Mouse (Mus musculus) MEL (cell line): ENCODE results near the gene Atxn7l1. TPM values are rescaled to one million over a fixed set of nuclear protein-coding genes. Genes with fewer than 3 reads are reported as not detected.

Experiments
- DNase-seq: peaks from one replicate; pipeline ENCODE4 v3.0.0; 2011; ENCODE audit warnings: low read depth, low spot score
- H3K27ac ChIP-seq: 2 replicates; pipeline ENCODE4 v1.5.1; 2012; ENCODE audit warnings: low read depth, mild to moderate bottlenecking, control low read depth, low read length, moderate library complexity; ENCODE audit not compliant: control insufficient read depth
- H3K27me3 ChIP-seq, 2 experiments: fragments of 150-350 bp in 1 of 2; sonication (generic) in 1 of 2; 2 replicates each; pipeline ENCODE4 v1.6.1; 2012; ENCODE audit warnings: low read length in 2 of 2, mild to moderate bottlenecking in 2 of 2, improper control_type of control experiment in 1 of 2, moderate library complexity in 1 of 2; ENCODE audit not compliant: insufficient read depth in 2 of 2, control insufficient read depth in 1 of 2
- H3K36me3 ChIP-seq, 2 experiments: 2 replicates each; pipeline ENCODE4 v1.6.1; 2012 to 2014; ENCODE audit warnings: low read length in 2 of 2, improper control_type of control experiment in 1 of 2, inconsistent platforms in 1 of 2, mild to moderate bottlenecking in 1 of 2; ENCODE audit not compliant: insufficient read depth in 2 of 2, control insufficient read depth in 1 of 2
- H3K4me1 ChIP-seq, 2 experiments: fragments of 150-350 bp in 1 of 2; sonication (generic) in 1 of 2; 2 replicates each; pipeline ENCODE4 v1.6.1; 2012; ENCODE audit warnings: low read length in 2 of 2, improper control_type of control experiment in 1 of 2, mild to moderate bottlenecking in 1 of 2; ENCODE audit not compliant: insufficient read depth in 2 of 2, control insufficient read depth in 1 of 2
- H3K4me3 ChIP-seq, 2 experiments: fragments of 150-350 bp in 1 of 2; sonication (generic) in 1 of 2; 2 replicates each; pipeline ENCODE4 v1.5.1; 2012; ENCODE audit warnings: low read depth in 2 of 2, low read length in 2 of 2, mild to moderate bottlenecking in 2 of 2, moderate library complexity in 2 of 2, control low read depth in 1 of 2, improper control_type of control experiment in 1 of 2; ENCODE audit not compliant: control insufficient read depth in 1 of 2, insufficient read depth in 1 of 2
- H3K79me2 ChIP-seq: 2 replicates; pipeline ENCODE4 v1.6.1; 2012; ENCODE audit warnings: mild to moderate bottlenecking, low read length, moderate library complexity; ENCODE audit not compliant: control insufficient read depth, poor library complexity, insufficient read depth
- H3K9ac ChIP-seq: 2 replicates; pipeline ENCODE4 v1.6.1; 2012; ENCODE audit warnings: low read depth, mild to moderate bottlenecking, control low read depth, low read length, moderate library complexity; ENCODE audit not compliant: control insufficient read depth, poor library complexity, severe bottlenecking
- H3K9me3 ChIP-seq: fragments of 150-350 bp; sonication (generic); replicated peaks from 2 replicates; pipeline ENCODE4 v1.6.1; 2012; ENCODE audit warnings: mild to moderate bottlenecking, low read length, improper control_type of control experiment, moderate library complexity; ENCODE audit not compliant: insufficient read depth
- BHLHE40 ChIP-seq: IDR thresholded peaks from 2 replicates; pipeline ENCODE4 v1.6.1; 2012; ENCODE audit warnings: low read depth, mild to moderate bottlenecking, inconsistent platforms, low read length, improper control_type of control experiment, borderline replicate concordance
- CHD1 ChIP-seq: IDR thresholded peaks from 2 replicates; pipeline ENCODE4 v1.6.1; 2012; ENCODE audit warnings: low read depth, mild to moderate bottlenecking, inconsistent platforms, low read length, improper control_type of control experiment
- CTCF ChIP-seq, 3 experiments: IDR thresholded peaks in 2 of 3; conservative IDR thresholded peaks in 1 of 3; 2 replicates each; pipeline ENCODE4 v1.5.1; 2011 to 2012; ENCODE audit warnings: low read length in 3 of 3, low read depth in 2 of 3, mild to moderate bottlenecking in 2 of 3, improper control_type of control experiment in 1 of 3, inconsistent platforms in 1 of 3, mixed read lengths in 1 of 3, moderate library complexity in 1 of 3; ENCODE audit not compliant: control insufficient read depth in 1 of 3, insufficient read depth in 1 of 3, poor library complexity in 1 of 3, severe bottlenecking in 1 of 3
- E2F4 ChIP-seq: IDR thresholded peaks from 2 replicates; pipeline ENCODE4 v1.6.1; 2011; ENCODE audit warnings: low read depth, low read length, improper control_type of control experiment, borderline replicate concordance
- ELF1 ChIP-seq: IDR thresholded peaks from 2 replicates; pipeline ENCODE4 v1.6.1; 2014; ENCODE audit warnings: low read depth, mild to moderate bottlenecking, inconsistent platforms, low read length, improper control_type of control experiment, moderate library complexity
- ETS1 ChIP-seq: IDR thresholded peaks from 2 replicates; pipeline ENCODE4 v1.6.1; 2012; ENCODE audit warnings: low read depth, mild to moderate bottlenecking, inconsistent platforms, low read length, improper control_type of control experiment, moderate library complexity
- GABPA ChIP-seq: IDR thresholded peaks from 2 replicates; pipeline ENCODE4 v1.6.1; 2012; ENCODE audit warnings: low read depth, mild to moderate bottlenecking, inconsistent platforms, low read length, improper control_type of control experiment, moderate library complexity
- GATA1 ChIP-seq: IDR thresholded peaks from 2 replicates; pipeline ENCODE4 v1.6.1; 2011; ENCODE audit warnings: low read depth, low read length, improper control_type of control experiment
- HCFC1 ChIP-seq: IDR thresholded peaks from 2 replicates; pipeline ENCODE4 v1.6.1; 2012; ENCODE audit warnings: low read depth, mild to moderate bottlenecking, inconsistent platforms, low read length, improper control_type of control experiment, moderate library complexity
- JUND ChIP-seq: IDR thresholded peaks from 2 replicates; pipeline ENCODE4 v1.6.1; 2011; ENCODE audit warnings: low read depth, mild to moderate bottlenecking, improper control_type of control experiment, low read length
- KAT2A ChIP-seq: conservative IDR thresholded peaks from 2 replicates; pipeline ENCODE4 v1.6.1; 2012; ENCODE audit warnings: low read depth, low read length, improper control_type of control experiment, inconsistent platforms
- MAFK ChIP-seq: IDR thresholded peaks from 2 replicates; pipeline ENCODE4 v1.6.1; 2011; ENCODE audit warnings: low read depth, mild to moderate bottlenecking, low read length, improper control_type of control experiment, borderline replicate concordance
- MAX ChIP-seq: IDR thresholded peaks from 2 replicates; pipeline ENCODE4 v1.6.1; 2011; ENCODE audit warnings: low read length, improper control_type of control experiment
- MXI1 ChIP-seq: IDR thresholded peaks from 2 replicates; pipeline ENCODE4 v1.6.1; 2011; ENCODE audit warnings: mild to moderate bottlenecking, low read depth, low read length, improper control_type of control experiment
- MYC ChIP-seq: IDR thresholded peaks from 2 replicates; pipeline ENCODE4 v1.6.1; 2011; ENCODE audit warnings: low read depth, mild to moderate bottlenecking, low read length, improper control_type of control experiment, moderate library complexity
- NELFE ChIP-seq: IDR thresholded peaks from 2 replicates; pipeline ENCODE4 v1.6.1; 2011; ENCODE audit warnings: low read depth, low read length, improper control_type of control experiment
- NRF1 ChIP-seq: IDR thresholded peaks from 2 replicates; pipeline ENCODE4 v1.6.1; 2014; ENCODE audit warnings: low read depth, mild to moderate bottlenecking, inconsistent platforms, low read length, improper control_type of control experiment, moderate library complexity; ENCODE audit not compliant: poor library complexity, insufficient read depth, severe bottlenecking
- POLR2A ChIP-seq, 2 experiments: IDR thresholded peaks; 2 replicates each; pipeline ENCODE4 v1.6.1; 2011 to 2012; ENCODE audit warnings: low read length in 2 of 2, mild to moderate bottlenecking in 2 of 2, control low read depth in 1 of 2, improper control_type of control experiment in 1 of 2, low read depth in 1 of 2, moderate library complexity in 1 of 2; ENCODE audit not compliant: control insufficient read depth in 1 of 2, insufficient read depth in 1 of 2, poor library complexity in 1 of 2
- RAD21 ChIP-seq: IDR thresholded peaks from 2 replicates; pipeline ENCODE4 v1.6.1; 2011; ENCODE audit warnings: mild to moderate bottlenecking, low read depth, low read length, improper control_type of control experiment
- SMC3 ChIP-seq: IDR thresholded peaks from 2 replicates; pipeline ENCODE4 v1.6.1; 2011; ENCODE audit warnings: low read depth, low read length, improper control_type of control experiment
- TBP ChIP-seq: IDR thresholded peaks from 2 replicates; pipeline ENCODE4 v1.8.0; 2011; ENCODE audit warnings: low read depth, low read length, improper control_type of control experiment
- TCF12 ChIP-seq: IDR thresholded peaks from 2 replicates; pipeline ENCODE4 v1.6.1; 2014; ENCODE audit warnings: low read depth, mild to moderate bottlenecking, inconsistent platforms, low read length, improper control_type of control experiment, moderate library complexity
- USF1 ChIP-seq: IDR thresholded peaks from 2 replicates; pipeline ENCODE4 v1.6.1; 2014; ENCODE audit warnings: low read depth, mild to moderate bottlenecking, inconsistent platforms, low read length, improper control_type of control experiment, moderate library complexity
- ZC3H11A ChIP-seq: IDR thresholded peaks from 2 replicates; pipeline ENCODE4 v1.6.1; 2012; ENCODE audit warnings: low read depth, mild to moderate bottlenecking, inconsistent platforms, low read length, improper control_type of control experiment
- ZKSCAN1 ChIP-seq: IDR thresholded peaks from 2 replicates; pipeline ENCODE4 v1.6.1; 2012; ENCODE audit warnings: low read depth, mild to moderate bottlenecking, inconsistent platforms, low read length, improper control_type of control experiment, moderate library complexity
- polyA plus RNA-seq, 2 experiments: library from polyadenylated mRNA; stranded (reverse) in 1 of 2; unstranded in 1 of 2; fragments of >175 nt in 1 of 2; fragments of >200 nt in 1 of 2; gene quantifications; 2 replicates each; pipeline versions ENCODE4 v1.2.1 to v1.2.4; 2012; ENCODE audit warnings: low replicate concordance in 2 of 2, low read depth in 1 of 2; ENCODE audit not compliant: insufficient read length in 2 of 2, insufficient read depth in 1 of 2, missing spikeins in 1 of 2
- total RNA-seq: library from RNA; depleted of rRNA; stranded (reverse); fragments of 300-350 nt; gene quantifications from 2 replicates; pipeline ENCODE4 v1.2.3, GENCODE M21; 2012

The Atxn7l1 gene
- total and polyA plus RNA-seq, 3 experiments: 11.6 to 50.3 TPM; not detected in 1

- no peak overlapping the region for H3K27ac ChIP-seq
- H3K79me2 ChIP-seq: no peaks in the 10 kb centered on the region
- H3K4me1 ChIP-seq: peaks cover 0 to 10% of the 10 kb centered on the region in 2 experiments; a peak in 1 of 4 replicates
- peak overlapping the region; percentile 36; the same call in 1 of the 2 replicates for H3K9ac ChIP-seq
- H3K27me3 ChIP-seq: peaks cover 0 to 2% of the 10 kb centered on the region in 2 experiments; a peak in 2 of 4 replicates
- peak; percentile 68 for DNase-seq
- H3K36me3 ChIP-seq: peaks cover 0 to 3% of the 10 kb centered on the region in 2 experiments; a peak in 1 of 4 replicates
- no peaks in the 10 kb centered on the region for H3K9me3 ChIP-seq
- TF ChIP-seq USF1 (no peak), RAD21 (no peak), SMC3 (no peak), NELFE (no peak), HCFC1 (peak; percentile 73), ZC3H11A (no peak), KAT2A (no peak), BHLHE40 (no peak), ELF1 (no peak), ZKSCAN1 (no peak), MXI1 (no peak), MAX (no peak), GABPA (no peak), TBP (peak; percentile 54), CHD1 (no peak), MAFK (no peak), POLR2A (IDR thresholded peaks at IDR 0.05; ENCODE audit: control insufficient read depth in 1 of 2, insufficient read depth in 1 of 2, low read depth in 1 of 2, low read length in 2 of 2, poor library complexity in 1 of 2) (peak; percentile 18 to 39; a peak in 1 of 4 replicates), MYC (no peak), TCF12 (no peak), CTCF (IDR thresholded peaks at IDR 0.05 in 2 of 3, conservative IDR thresholded peaks at IDR 0.05 in 1 of 3; ENCODE audit: control insufficient read depth in 1 of 3, insufficient read depth in 1 of 3, low read depth in 2 of 3, low read length in 3 of 3, poor library complexity in 1 of 3, severe bottlenecking in 1 of 3) (no peak), GATA1 (peak; percentile 36; the same call in 1 of the 2 replicates), NRF1 (no peak), E2F4 (no peak), ETS1 (no peak), JUND (no peak)
- H3K4me3 ChIP-seq: no peak overlapping the region
Measured at GRCm38 (mm10) chr12:33110894-33111471, 36.5 kb upstream of the Atxn7l1 start.
